Mouse (Mus musculus): ENCODE data around the gene Nup210l. TPM values are rescaled to one million over a fixed set of nuclear protein-coding genes. Genes with fewer than 3 reads are reported as not detected.
A peak's percentile ranks its signal among the peaks of the same experiment; 100 is the strongest.

Gene Nup210l
- polyA plus RNA-seq, 1 experiment, result 0.56 TPM

DNA sequence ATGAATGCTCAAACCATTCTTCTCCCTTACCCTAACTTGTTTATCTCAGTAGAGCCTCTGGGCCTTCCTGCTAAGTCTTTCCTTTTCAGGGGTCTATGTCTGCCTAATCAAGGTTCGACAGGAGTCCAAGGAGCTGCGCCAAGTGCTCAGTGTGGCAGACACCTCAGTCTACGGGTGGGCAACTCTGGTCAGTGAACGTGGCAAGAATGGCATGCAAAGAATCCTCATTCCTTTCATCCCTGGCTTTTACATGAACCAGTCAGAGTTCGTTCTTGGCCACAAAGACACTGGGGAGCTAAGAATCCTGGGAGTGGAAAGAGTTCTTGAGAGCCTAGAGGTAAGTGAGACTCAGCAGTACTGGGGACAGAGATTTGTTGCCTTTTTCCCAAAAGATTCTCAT, 99.7 kb downstream of the Nup210l start:
- 82% methylated on average over 5 of the region's 5 CpGs for WGBS
- no peak overlapping the region for H3K4me3 ChIP-seq (ENCODE audit: extremely low read depth, insufficient read depth, insufficient read length)
- H3K27me3 ChIP-seq (ENCODE audit: control insufficient read depth, insufficient read depth, low read length), result no peaks in the 10 kb centered on the region
- H3K36me3 ChIP-seq (ENCODE audit: control insufficient read depth, insufficient read depth, low read length), result peaks cover 9% of the 10 kb centered on the region
- TF ChIP-seq CTCF (IDR thresholded peaks at IDR 0.05; ENCODE audit: extremely low read depth, insufficient read depth, insufficient read length, insufficient replicate concordance) (no peak), POLR2A (IDR thresholded peaks at IDR 0.05; ENCODE audit: low read depth, low read length) (no peak)
- DNase-seq (ENCODE audit: low read depth in 1 of 2, low spot score in 2 of 2), result no peak
- no peak overlapping the region for H3K27ac ChIP-seq (ENCODE audit: insufficient read depth, low read length)
- H3K4me1 ChIP-seq (ENCODE audit: control insufficient read depth, insufficient read depth, insufficient read length), result no peaks in the 10 kb centered on the region

DNA sequence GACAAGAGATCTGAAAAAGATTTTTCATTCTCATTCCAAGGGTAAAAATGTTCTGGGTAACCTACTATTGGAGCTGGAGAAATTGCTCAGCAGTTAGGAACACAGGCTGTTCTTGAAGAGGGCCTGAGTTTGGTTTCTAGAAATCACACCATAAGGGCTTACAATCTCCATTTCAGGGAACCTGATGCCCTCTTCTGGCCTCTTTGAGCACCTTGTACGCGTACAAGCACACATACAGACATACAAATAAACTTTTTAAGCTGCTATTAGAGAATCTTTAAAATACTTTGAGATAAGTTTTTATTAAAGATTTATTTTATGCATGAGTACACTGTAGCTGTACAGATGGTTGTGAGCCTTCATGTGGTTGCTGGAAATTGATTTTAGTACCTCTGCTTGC, 100.7 kb downstream of the Nup210l start:
- TF ChIP-seq CTCF (IDR thresholded peaks at IDR 0.05; ENCODE audit: extremely low read depth, insufficient read depth, insufficient read length, insufficient replicate concordance), result no peak
- TF ChIP-seq POLR2A (IDR thresholded peaks at IDR 0.05; ENCODE audit: low read depth, low read length), result no peak
- H3K36me3 ChIP-seq (ENCODE audit: control insufficient read depth, insufficient read depth, low read length), result peaks cover 14% of the 10 kb centered on the region
- no peak for DNase-seq (ENCODE audit: low read depth in 1 of 2, low spot score in 2 of 2)
- H3K27me3 ChIP-seq (ENCODE audit: control insufficient read depth, insufficient read depth, low read length), result no peaks in the 10 kb centered on the region
- no peak overlapping the region for H3K4me3 ChIP-seq (ENCODE audit: extremely low read depth, insufficient read depth, insufficient read length)
- 95% methylated on average over 2 of the region's 2 CpGs for whole genome bisulfite sequencing
- H3K4me1 ChIP-seq (ENCODE audit: control insufficient read depth, insufficient read depth, insufficient read length), result no peaks in the 10 kb centered on the region
- H3K27ac ChIP-seq (ENCODE audit: insufficient read depth, low read length), result no peak overlapping the region

DNA sequence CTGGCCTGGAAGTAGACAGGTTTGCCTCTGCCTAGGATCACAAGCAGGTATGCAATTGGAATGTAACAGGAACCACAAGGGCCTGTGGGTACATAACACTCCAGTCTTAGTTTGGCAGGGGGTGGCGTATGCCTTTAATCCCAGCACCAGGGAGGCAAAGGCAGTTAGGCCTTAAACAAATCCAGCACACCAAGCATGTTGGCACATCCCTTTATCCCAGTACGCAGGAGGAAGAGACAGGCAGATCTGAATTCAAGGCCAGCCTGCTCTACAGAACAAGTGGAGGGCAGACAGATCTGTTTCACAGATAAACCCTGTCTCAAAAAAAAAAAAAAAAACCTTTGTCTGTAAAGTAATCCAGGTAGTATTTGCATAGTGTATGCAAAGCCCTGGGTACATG, 104.7 kb downstream of the Nup210l start:
- Histone ChIP-seq H3K4me3 (ENCODE audit: extremely low read depth, insufficient read depth, insufficient read length) (no peak overlapping the region), H3K27ac (ENCODE audit: insufficient read depth, low read length) (no peak overlapping the region), H3K36me3 (ENCODE audit: control insufficient read depth, insufficient read depth, low read length) (peaks cover 29% of the 10 kb centered on the region), H3K27me3 (ENCODE audit: control insufficient read depth, insufficient read depth, low read length) (no peaks in the 10 kb centered on the region), H3K4me1 (ENCODE audit: control insufficient read depth, insufficient read depth, insufficient read length) (peaks cover 12% of the 10 kb centered on the region; the same call in 1 of the 2 replicates)
- TF ChIP-seq POLR2A (IDR thresholded peaks at IDR 0.05; ENCODE audit: low read depth, low read length) (no peak), CTCF (IDR thresholded peaks at IDR 0.05; ENCODE audit: extremely low read depth, insufficient read depth, insufficient read length, insufficient replicate concordance) (no peak)
- 94% methylated on average over 2 of the region's 2 CpGs for WGBS
- DNase-seq (ENCODE audit: low read depth in 1 of 2, low spot score in 2 of 2), result no peak

- H3K36me3 ChIP-seq (ENCODE audit: control insufficient read depth, insufficient read depth, low read length), result peaks cover 29% of the 10 kb centered on the region
- DNase-seq (ENCODE audit: low read depth in 1 of 2, low spot score in 2 of 2), result no peak
- WGBS, result 92% methylated on average over 5 of the region's 5 CpGs
These were observed 106.1 kb downstream of the Nup210l start for GRCm38 (mm10) chr3:90209908-90210566.

GRCm38 (mm10) chr3:90211475-90212398, 107.8 kb downstream of the Nup210l start:
- no peak for DNase-seq (ENCODE audit: low read depth in 1 of 2, low spot score in 2 of 2)
- TF ChIP-seq POLR2A (IDR thresholded peaks at IDR 0.05; ENCODE audit: low read depth, low read length) (no peak), CTCF (IDR thresholded peaks at IDR 0.05; ENCODE audit: extremely low read depth, insufficient read depth, insufficient read length, insufficient replicate concordance) (no peak)
- no peak overlapping the region for H3K27ac ChIP-seq (ENCODE audit: insufficient read depth, low read length)
- H3K4me1 ChIP-seq (ENCODE audit: control insufficient read depth, insufficient read depth, insufficient read length), result peaks cover 12% of the 10 kb centered on the region; the same call in 1 of the 2 replicates
- H3K27me3 ChIP-seq (ENCODE audit: control insufficient read depth, insufficient read depth, low read length), result no peaks in the 10 kb centered on the region
- WGBS, result 53% methylated on average over 13 of the region's 13 CpGs
- H3K36me3 ChIP-seq (ENCODE audit: control insufficient read depth, insufficient read depth, low read length), result peaks cover 29% of the 10 kb centered on the region
- H3K4me3 ChIP-seq (ENCODE audit: extremely low read depth, insufficient read depth, insufficient read length), result peak overlapping the region; percentile 24

More at GRCm38 (mm10) chr3:90209908-90210566, 106.1 kb downstream of the Nup210l start:
- Histone ChIP-seq H3K27me3 (ENCODE audit: control insufficient read depth, insufficient read depth, low read length) (no peaks in the 10 kb centered on the region), H3K4me3 (ENCODE audit: extremely low read depth, insufficient read depth, insufficient read length) (no peak overlapping the region), H3K27ac (ENCODE audit: insufficient read depth, low read length) (no peak overlapping the region), H3K4me1 (ENCODE audit: control insufficient read depth, insufficient read depth, insufficient read length) (peaks cover 12% of the 10 kb centered on the region; the same call in 1 of the 2 replicates)
- TF ChIP-seq CTCF (IDR thresholded peaks at IDR 0.05; ENCODE audit: extremely low read depth, insufficient read depth, insufficient read length, insufficient replicate concordance) (no peak), POLR2A (IDR thresholded peaks at IDR 0.05; ENCODE audit: low read depth, low read length) (no peak)

DNA sequence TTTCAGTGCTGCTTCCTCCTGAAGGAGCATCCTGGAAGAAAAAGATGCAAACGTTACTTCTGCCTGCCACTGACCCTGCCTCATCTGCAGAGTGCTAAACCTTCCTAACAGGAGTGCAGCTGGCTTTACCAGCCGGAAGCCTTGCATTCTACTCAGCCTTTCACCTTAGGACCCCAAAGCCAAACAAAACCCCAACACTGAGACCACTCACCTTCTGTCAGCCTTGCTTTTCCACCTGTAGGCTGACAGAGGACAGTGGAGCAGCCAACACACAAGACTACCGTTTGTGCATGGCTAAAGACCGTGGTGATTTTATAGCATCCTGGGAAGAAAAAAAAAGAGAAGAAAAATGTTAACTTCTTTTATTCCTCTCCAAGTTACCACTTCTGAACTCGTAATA, 108.8 kb downstream of the Nup210l start:
- WGBS, result 9% methylated on average over 5 of the region's 5 CpGs
- no peak overlapping the region for H3K27ac ChIP-seq (ENCODE audit: insufficient read depth, low read length)

More for the DNA sequence above, 108.8 kb downstream of the Nup210l start:
- Histone ChIP-seq H3K27me3 (ENCODE audit: control insufficient read depth, insufficient read depth, low read length) (no peaks in the 10 kb centered on the region), H3K4me3 (ENCODE audit: extremely low read depth, insufficient read depth, insufficient read length) (peak overlapping the region; percentile 98), H3K4me1 (ENCODE audit: control insufficient read depth, insufficient read depth, insufficient read length) (peaks cover 12% of the 10 kb centered on the region; the same call in 1 of the 2 replicates), H3K36me3 (ENCODE audit: control insufficient read depth, insufficient read depth, low read length) (peaks cover 28% of the 10 kb centered on the region)
- DNase-seq (ENCODE audit: low read depth in 1 of 2, low spot score in 2 of 2), result no peak
- TF ChIP-seq CTCF (IDR thresholded peaks at IDR 0.05; ENCODE audit: extremely low read depth, insufficient read depth, insufficient read length, insufficient replicate concordance) (no peak), POLR2A (IDR thresholded peaks at IDR 0.05; ENCODE audit: low read depth, low read length) (no peak)

Data from spleen, adult 2 months (tissue).